ENCODE assay signal across 9 mouse cellular contexts in genomic region chr11:3832193-3832901, GRCm38 (mm10). TPM values are rescaled to one million over a fixed set of nuclear protein-coding genes. Genes with fewer than 3 reads are reported as not detected.
A peak's percentile ranks its signal among the peaks of the same experiment; 100 is the strongest.
DNase-seq lines count a peak whose midpoint lies in the region; ATAC-seq and TF ChIP-seq lines count a peak whose summit lies in the region.
"Had no signal": no experiment of that assay in that cellular context is flagged by ENCODE, and none has a peak within 500 bp of the region (broad histone marks: within the 10 kb centered on the region; RNA-seq: fewer than 3 reads in every experiment).

No protein-coding gene starts in this region.

- ATAC-seq in kidney, embryonic 16.5 days (ENCODE audit: low FRiP score, low TSS enrichment), result no peak

- peak; percentile 26; the same call in 1 of the 2 replicates for TF ChIP-seq CTCF in cerebellum, adult 2 months (IDR thresholded peaks at IDR 0.05; ENCODE audit: borderline replicate concordance, insufficient read depth, low read depth, low read length)

- H3K4me1 ChIP-seq in cerebellum, adult 2 months (ENCODE audit: control insufficient read depth, insufficient read depth, low read length), result peaks cover 37% of the 10 kb centered on the region
- peaks cover 4% of the 10 kb centered on the region; the same call in 1 of the 2 replicates for H3K4me1 ChIP-seq in kidney, embryonic 16.5 days (ENCODE audit: insufficient read depth, low read length)

- WGBS in cerebellum, adult 2 months, result 23% methylated on average over 6 of the region's 6 CpGs
- WGBS in kidney, embryonic 16.5 days, result 49% methylated on average over 6 of the region's 6 CpGs

- no peak overlapping the region for H3K9ac ChIP-seq in kidney, embryonic 16.5 days (replicated peaks; ENCODE audit: low read length)
- H3K9ac ChIP-seq: liver, embryonic 14.5 days had no signal

- no peak overlapping the region for H3K4me3 ChIP-seq in cerebellum, adult 2 months (replicated peaks; ENCODE audit: insufficient read depth, low read depth, low read length)
- H3K4me3 ChIP-seq in kidney, embryonic 16.5 days (ENCODE audit: low read length), result no peak overlapping the region

- no peak for TF ChIP-seq POLR2A in cerebellum, adult 2 months (IDR thresholded peaks at IDR 0.05; ENCODE audit: borderline replicate concordance, insufficient read depth, low read length)

- peak; percentile 66 to 81 for DNase-seq in cerebellum, adult 2 months
- no peak for DNase-seq in cerebellum, adult 11-12 months
- peak; percentile 64 for DNase-seq in kidney, adult 9 months
- peak; percentile 36 to 46 for DNase-seq in B cell, adult 2 months
- peak; percentile 63 for DNase-seq in fibroblast of lung, adult 2 months (ENCODE audit: low read depth)
- DNase-seq in splenic B cell, adult 2 months (ENCODE audit: low read depth, low spot score), result peak; percentile 28
- no peak for DNase-seq in neural tube, embryonic 10.5 days (ENCODE audit: extremely low spot score, low spot score)

- no peaks in the 10 kb centered on the region for H3K36me3 ChIP-seq in kidney, embryonic 16.5 days (ENCODE audit: insufficient read depth, low read length)
- no peaks in the 10 kb centered on the region for H3K36me3 ChIP-seq in splenic B cell, adult 2 months (ENCODE audit: control insufficient read depth, insufficient read depth, low read length, poor library complexity, severe bottlenecking)

- no peak overlapping the region for H3K27ac ChIP-seq in cerebellum, adult 2 months (ENCODE audit: insufficient read depth, low read length)
- H3K27ac ChIP-seq in kidney, embryonic 16.5 days (ENCODE audit: low read length), result no peak overlapping the region
- H3K27ac ChIP-seq: liver, embryonic 14.5 days had no signal

- no peaks in the 10 kb centered on the region for H3K9me3 ChIP-seq in kidney, embryonic 16.5 days (ENCODE audit: low read length)

- no peaks in the 10 kb centered on the region for H3K27me3 ChIP-seq in cerebellum, adult 2 months (ENCODE audit: control insufficient read depth, insufficient read depth, low read length)
- H3K27me3 ChIP-seq in kidney, embryonic 16.5 days (ENCODE audit: insufficient read depth, low read length), result no peaks in the 10 kb centered on the region
- no peaks in the 10 kb centered on the region for H3K27me3 ChIP-seq in splenic B cell, adult 2 months (ENCODE audit: control insufficient read depth, insufficient read depth, low read length, poor library complexity, severe bottlenecking)

- H3K4me2 ChIP-seq in kidney, embryonic 16.5 days (replicated peaks; ENCODE audit: low read depth, low read length), result no peak overlapping the region

RNA-seq across cellular contexts. Expression of gene Osbp2, which starts 31.4 kb away (rescaled TPM):
- 71.3 and 81.7 TPM in 2 replicates for polyA plus RNA-seq in cerebellum, adult 2 months (2012; rRNA removed)
- polyA plus RNA-seq in kidney, embryonic 16.5 days (2015; fragmentation: Nextera tagmentation; extraction: Ambion mirVana), result 1.1 and 1.2 TPM in 2 replicates

Comparison
In these comparisons a context has a peak if more than half of its experiments do, and no peak if none do; other contexts are left out.
1. DNase-seq: peak in cerebellum, adult 2 months (2 of 2), kidney, adult 9 months (single experiment), B cell, adult 2 months (2 of 2), fibroblast of lung, adult 2 months (single experiment) and splenic B cell, adult 2 months (single experiment); none in cerebellum, adult 11-12 months (single experiment) and neural tube, embryonic 10.5 days (single experiment).
2. RNA of gene Osbp2, which starts 31.4 kb away (polyA plus RNA-seq): 71.3 to 81.7 TPM in cerebellum, adult 2 months; 1.1 to 1.2 TPM in kidney, embryonic 16.5 days; every median in the first group is over 10 times any median in the second.